Mouse (Mus musculus): ENCODE results near the gene Mobp.

- TF ChIP-seq CHD2 (IDR thresholded peaks at IDR 0.05; ENCODE audit: low read length) (no peak), JUND (conservative IDR thresholded peaks at IDR 0.05; ENCODE audit: low read depth, low read length) (no peak)
These were observed 34.7 kb upstream of the Mobp start for GRCm38 (mm10) chr9:120114789-120115151.

Measured in CH12.LX (cell line).